Mouse (Mus musculus): ENCODE results near the gene Fbxo44.

DNA sequence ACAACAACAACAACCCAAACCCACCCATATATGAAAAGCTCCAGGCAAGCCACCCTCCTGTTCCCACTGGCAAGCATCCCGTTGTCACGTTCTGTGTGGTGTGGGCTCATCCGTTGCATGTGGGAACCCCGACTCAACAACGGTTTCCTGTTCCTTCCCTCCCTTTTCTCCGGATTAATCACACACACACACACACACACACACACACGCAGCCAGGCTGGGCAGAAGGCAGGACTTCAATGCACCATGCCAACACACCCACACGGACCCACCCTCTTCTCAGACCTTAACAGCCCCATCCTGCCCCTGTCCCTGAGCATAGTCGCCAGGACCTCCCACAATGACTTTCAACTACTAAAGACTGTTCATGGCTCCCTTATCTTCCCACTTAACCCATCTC lies 39.7 kb downstream of the Fbxo44 start:
- TF ChIP-seq CTCF (conservative IDR thresholded peaks at IDR 0.05; ENCODE audit: low read length), result no peak
- no peak for TF ChIP-seq NANOG (IDR thresholded peaks at IDR 0.05; ENCODE audit: borderline replicate concordance, low read length)
- no peak for TF ChIP-seq POU5F1 (IDR thresholded peaks at IDR 0.05; ENCODE audit: borderline replicate concordance, low read length)
